Mouse (Mus musculus) left cerebral cortex, adult 2 months (tissue): ENCODE data around the gene Fam173b. TPM values are rescaled to one million over a fixed set of nuclear protein-coding genes. Genes with fewer than 3 reads are reported as not detected.
A peak's percentile ranks its signal among the peaks of the same experiment; 100 is the strongest.

Source experiments
- DNase-seq, 2 experiments: peaks; one replicate each; pipeline ENCODE4 v3.0.0; 2021 to 2022; ENCODE audit warnings: low spot score in 2 of 2, mixed read lengths in 1 of 2; ENCODE audit errors: extremely low spot score in 1 of 2
- H3K27ac ChIP-seq: fragments of 200-600 bp; 2 replicates; pipeline ENCODE4 v1.8.1; 2022
- H3K4me3 ChIP-seq: fragments of 200-600 bp; 2 replicates; pipeline ENCODE4 v1.8.1; 2022
- CTCF ChIP-seq: fragments of 200-600 bp; IDR thresholded peaks from 2 replicates; pipeline ENCODE4 v1.8.1; 2022; ENCODE audit warnings: antibody characterized with exemption, mild to moderate bottlenecking, moderate library complexity
- intact Hi-C: fragments of 180-260 bp; cut with DNase I; formaldehyde crosslinking; loops from one replicate; pipeline ENCODE4 v1.15.1; 2025
- total RNA-seq, 2 experiments: library from RNA; stranded (reverse); gene quantifications; 2 replicates each; pipeline ENCODE4 v1.2.3; 2021

Fam173b gene
- total RNA-seq, 2 experiments from 2014 or later, result 11.3 to 12.1 TPM

DNA sequence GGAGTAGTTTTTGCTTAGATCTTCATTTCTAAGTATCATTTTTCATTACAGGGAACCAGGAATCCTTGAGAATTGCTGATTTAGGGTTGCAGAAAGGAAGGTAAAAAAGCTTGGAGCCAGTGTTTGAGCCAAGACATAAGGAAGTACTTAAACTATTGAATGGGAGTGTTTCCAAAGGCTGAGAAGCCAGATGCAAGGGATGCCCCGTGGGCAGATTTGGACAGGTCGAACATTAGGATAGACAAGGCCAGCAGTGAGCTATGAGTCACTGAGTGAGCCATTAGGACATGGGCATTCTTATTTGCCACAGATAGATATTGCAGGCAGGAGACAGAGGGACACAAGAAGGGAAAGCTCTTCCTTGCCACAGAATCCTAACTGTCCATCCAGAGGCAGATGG, 13.0 kb downstream of the Fam173b start:
- TF ChIP-seq CTCF, result no peak
- Histone ChIP-seq H3K4me3 (no peak overlapping the region), H3K27ac (no peak overlapping the region)
- no peak for DNase-seq
- intact Hi-C loops, result loop anchor here (5.0 to 10.0 kb wide), 4 partner anchors 828 to 1118 kb away; no protein-coding TSS in a partner anchor

DNA sequence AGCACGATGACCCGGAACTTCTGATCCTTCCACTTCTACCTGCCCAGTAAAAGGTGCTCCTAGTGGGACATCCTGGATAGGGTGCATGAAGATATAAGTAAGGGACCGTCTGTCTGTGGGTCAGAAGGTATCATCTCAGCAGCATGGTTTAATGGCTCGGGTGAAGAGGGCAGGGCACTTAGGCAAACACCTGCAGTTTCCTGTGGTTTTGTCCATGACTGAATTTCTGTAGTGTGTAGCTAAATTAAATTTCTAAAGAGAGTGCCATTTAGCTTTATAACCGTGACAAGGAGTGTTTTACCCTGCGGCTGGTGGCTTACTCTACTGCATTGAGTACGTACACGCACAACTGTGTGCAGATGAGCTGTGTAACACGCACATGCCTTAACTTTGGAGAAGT, 15.6 kb downstream of the Fam173b start:
- no peak overlapping the region for H3K4me3 ChIP-seq
- DNase-seq, result no peak
- intact Hi-C loops, result loop anchor here (10.0 kb wide), 1 partner anchor 948 kb away; no protein-coding TSS in a partner anchor
- TF ChIP-seq CTCF, result no peak
- H3K27ac ChIP-seq, result no peak overlapping the region

DNA sequence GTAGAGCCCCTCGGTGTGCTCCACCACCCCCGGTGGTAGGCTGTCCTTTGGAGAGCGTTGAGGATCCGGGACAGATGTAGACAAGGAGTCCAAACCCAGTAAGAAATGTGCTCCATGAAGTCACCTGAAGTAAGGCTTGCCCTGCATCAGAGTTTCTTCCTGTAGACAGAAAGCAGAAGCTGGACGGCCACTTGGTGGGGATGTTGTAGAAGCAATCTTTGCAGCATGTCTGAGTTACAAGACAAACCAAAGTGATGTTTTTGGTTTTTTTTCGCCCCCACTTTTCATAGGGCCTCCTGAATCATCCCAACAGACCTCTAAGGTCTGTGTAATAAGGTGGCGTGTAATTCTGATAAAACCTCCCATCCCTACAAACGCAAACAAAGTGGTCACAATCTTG, 17.9 kb downstream of the Fam173b start:
- TF ChIP-seq CTCF, result peak; percentile 34
- Histone ChIP-seq H3K4me3 (no peak overlapping the region), H3K27ac (no peak overlapping the region)
- no peak for DNase-seq
- intact Hi-C loops, result loop anchor here (10.0 kb wide), 1 partner anchor 945 kb away; no protein-coding TSS in a partner anchor

DNA sequence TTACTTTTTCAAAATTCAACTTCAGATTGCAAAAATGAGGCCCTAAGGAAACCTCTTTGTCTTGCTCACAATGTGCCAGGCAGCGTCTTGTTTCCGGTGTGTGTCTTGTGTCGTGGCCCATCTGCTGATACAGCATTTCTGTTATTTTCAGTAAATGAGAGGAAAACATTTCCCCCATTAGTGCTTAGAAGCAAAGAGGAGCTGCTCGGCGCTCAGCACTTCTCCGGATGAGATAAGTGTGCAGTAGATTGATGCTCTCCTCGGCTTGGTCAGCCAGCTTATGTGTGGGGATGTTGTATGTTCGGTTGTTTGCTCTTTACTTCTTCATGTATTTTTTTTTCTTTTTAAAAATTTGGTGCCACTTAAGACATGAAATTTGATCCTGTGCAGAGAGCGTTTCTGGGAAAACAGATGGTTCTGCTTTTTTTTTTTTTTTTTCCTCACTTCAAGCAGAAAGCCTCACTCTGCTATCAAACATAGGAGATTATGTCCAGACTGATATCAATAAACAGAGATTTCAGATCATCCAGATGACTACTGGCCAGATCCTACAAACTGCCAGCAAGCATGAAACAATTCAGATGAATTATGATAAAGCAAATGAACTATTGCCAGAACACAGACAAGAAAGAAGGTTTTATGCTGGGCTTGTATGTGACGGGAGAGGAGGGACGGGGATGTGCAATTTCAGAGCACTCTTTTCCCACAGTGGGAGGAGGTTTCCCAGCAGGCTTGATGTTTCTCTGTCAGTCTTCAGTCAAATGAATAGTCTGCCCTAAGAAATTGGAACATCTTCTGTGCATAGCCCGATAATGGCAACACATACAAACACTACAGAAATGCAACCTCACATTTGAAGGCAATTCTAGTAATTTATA, 25.9 kb downstream of the Fam173b start:
- Histone ChIP-seq H3K27ac (no peak overlapping the region), H3K4me3 (no peak overlapping the region)
- DNase-seq, result no peak
- TF ChIP-seq CTCF, result no peak
- intact Hi-C loops, result no loop called here

DNA sequence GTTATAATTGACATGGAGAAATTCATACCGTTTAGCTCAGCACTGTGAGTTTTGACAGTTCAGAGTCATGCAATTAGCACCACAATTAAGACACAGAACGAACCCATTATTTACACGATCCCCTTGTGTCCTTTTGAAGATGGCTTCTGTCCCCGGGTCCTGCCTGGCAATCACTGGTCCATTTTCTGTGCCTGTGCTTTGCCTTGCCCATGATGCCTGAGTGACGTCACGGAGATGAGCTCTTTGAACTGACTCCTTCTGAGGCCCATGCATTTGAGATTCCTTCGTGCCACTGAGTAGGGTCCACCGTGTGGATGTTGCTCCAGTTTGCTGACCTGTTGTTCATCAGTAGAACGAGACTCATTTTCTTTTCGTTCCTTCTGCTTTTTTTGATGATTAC, 26.5 kb downstream of the Fam173b start:
- TF ChIP-seq CTCF, result no peak
- Histone ChIP-seq H3K27ac (no peak overlapping the region), H3K4me3 (no peak overlapping the region)
- no peak for DNase-seq
- intact Hi-C loops, result no loop called here

DNA sequence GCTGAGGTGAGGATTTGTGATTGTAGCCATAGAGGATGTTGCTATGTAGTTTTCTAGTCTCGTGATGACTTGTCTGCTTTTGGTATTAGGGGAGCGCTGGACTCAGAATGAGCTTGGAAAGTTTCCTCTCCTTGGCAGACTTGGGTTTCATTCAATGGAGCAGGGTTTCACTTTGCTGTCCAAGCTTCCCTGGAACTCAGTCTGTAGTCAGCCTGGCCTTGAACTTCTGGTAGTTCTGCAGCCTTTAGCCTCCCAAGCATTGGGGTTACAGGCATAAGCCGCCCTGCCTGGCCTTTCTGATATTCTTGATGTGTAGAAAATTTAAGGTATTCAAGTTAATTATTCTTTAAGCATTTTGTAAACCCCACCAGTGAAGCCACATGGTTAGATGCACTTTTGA, 27.9 kb downstream of the Fam173b start:
- no peak for DNase-seq
- TF ChIP-seq CTCF, result no peak
- Histone ChIP-seq H3K4me3 (no peak overlapping the region), H3K27ac (no peak overlapping the region)
- intact Hi-C loops, result no loop called here

DNA sequence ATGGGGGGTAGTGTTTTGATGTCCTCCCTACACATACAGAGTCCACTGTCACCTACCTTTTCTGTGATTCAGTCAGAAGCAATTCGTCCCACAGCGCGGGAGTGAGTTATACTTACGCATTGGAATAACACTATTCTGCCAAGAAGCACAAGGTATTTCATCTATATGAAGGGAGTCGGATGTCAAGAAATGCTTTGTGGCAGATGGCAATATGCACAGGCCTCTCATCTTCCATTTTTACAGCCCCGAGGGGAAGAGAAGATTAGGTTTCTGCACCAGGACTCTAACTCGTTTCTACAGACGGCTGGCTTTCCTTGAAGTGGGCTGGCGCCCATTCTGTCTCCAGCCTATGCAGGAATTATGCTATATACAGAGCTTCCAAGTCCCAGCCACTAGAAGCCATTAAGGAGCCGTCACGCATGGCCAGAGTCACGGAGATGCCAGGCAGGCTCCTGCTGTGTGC, 29.8 kb downstream of the Fam173b start:
- no peak for TF ChIP-seq CTCF
- intact Hi-C loops, result no loop called here

DNA sequence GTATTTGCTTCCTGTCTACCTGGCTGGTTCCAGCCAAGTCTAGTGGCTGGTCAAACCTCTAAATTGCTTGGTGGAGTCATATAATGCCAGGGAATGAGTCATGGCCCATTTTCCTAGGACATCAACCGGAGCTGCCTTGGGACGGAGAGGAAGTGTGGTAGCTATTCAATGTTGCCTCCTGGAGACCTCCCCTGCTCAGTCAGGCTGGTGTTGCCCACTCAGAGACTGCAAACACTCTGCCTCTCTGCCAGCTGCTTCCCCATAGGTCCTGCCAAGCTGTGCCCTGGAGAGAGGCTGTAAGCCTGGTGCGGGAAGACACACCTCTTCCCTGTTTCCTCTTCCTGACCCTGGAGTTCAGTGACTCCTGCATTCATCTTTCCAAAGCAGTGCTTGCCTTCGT, 30.8 kb downstream of the Fam173b start:
- TF ChIP-seq CTCF, result no peak
- intact Hi-C loops, result no loop called here
- Histone ChIP-seq H3K4me3 (no peak overlapping the region), H3K27ac (no peak overlapping the region)
- no peak for DNase-seq

More for the DNA sequence above, 29.8 kb downstream of the Fam173b start:
- Histone ChIP-seq H3K4me3 (no peak overlapping the region), H3K27ac (no peak overlapping the region)
- no peak for DNase-seq

DNA sequence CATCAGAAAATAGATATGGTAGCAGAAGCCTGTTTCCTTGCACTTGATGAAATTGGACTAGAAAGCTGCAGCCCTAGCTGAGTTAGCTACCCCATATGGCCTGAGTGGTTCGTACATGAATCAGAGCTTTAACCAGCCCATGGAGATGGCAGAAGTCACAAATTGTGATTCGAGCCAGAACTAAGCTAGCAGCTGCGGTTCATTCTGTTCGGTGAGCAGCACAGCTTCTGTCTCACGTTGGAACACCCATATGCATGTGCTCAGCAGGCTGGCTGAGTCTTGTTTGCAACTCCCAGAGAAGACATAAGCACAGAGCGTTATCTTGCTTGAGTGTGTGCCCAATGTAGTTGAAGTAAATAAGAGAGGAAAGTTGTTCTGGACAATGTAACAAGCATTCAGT, 32.9 kb downstream of the Fam173b start:
- intact Hi-C loops, result no loop called here
- TF ChIP-seq CTCF, result no peak
- no peak overlapping the region for H3K27ac ChIP-seq
- DNase-seq, result peak in 1 of 2 experiments; percentile 26
- no peak overlapping the region for H3K4me3 ChIP-seq

DNA sequence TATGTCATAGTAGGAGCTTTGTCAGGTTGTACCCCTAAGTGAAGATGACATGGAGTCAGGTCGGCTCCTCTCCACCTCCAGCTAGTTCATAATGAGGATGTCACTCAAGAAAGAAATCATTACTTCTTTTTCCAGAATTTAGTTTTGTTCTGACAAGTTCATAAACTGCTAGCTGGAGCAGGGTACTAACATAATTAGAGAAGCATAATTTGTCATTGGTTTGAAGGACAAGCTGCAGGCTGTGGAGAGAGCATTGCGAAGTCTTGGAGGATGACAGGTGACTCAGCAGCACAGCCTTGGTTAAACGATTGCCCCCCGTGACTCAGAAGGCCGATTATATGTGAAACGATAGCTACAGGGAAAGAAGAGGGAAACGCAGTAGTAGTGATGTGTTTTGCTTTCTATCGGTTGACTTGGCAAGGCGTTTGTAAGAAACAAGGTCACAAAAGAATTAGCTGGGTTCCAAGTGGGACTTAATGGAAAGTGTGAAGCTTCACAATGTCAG, 34.5 kb downstream of the Fam173b start:
- intact Hi-C loops, result no loop called here
- no peak for TF ChIP-seq CTCF
- Histone ChIP-seq H3K27ac (no peak overlapping the region), H3K4me3 (no peak overlapping the region)
- DNase-seq, result no peak

DNA sequence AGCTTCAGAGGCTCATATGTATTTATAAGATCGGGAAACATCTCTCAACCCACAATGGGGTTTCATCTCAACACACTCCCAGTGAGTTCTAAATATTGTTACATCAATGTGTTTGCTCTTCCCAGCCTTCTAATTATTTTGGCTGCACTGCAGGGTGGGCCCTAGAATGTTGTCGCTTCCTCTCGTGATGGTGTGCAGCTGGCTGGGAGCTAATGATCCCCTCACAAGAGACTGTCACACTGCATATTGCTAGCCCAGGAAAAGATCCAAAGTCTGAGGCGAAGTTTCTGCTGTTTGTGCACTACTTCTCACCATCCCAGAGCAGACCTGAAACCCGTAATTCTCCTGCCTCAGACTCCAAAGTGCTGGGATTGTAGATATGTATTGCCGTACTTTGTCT, 45.6 kb downstream of the Fam173b start:
- no peak for TF ChIP-seq CTCF
- DNase-seq, result no peak
- Histone ChIP-seq H3K4me3 (no peak overlapping the region), H3K27ac (no peak overlapping the region)
- intact Hi-C loops, result no loop called here

DNA sequence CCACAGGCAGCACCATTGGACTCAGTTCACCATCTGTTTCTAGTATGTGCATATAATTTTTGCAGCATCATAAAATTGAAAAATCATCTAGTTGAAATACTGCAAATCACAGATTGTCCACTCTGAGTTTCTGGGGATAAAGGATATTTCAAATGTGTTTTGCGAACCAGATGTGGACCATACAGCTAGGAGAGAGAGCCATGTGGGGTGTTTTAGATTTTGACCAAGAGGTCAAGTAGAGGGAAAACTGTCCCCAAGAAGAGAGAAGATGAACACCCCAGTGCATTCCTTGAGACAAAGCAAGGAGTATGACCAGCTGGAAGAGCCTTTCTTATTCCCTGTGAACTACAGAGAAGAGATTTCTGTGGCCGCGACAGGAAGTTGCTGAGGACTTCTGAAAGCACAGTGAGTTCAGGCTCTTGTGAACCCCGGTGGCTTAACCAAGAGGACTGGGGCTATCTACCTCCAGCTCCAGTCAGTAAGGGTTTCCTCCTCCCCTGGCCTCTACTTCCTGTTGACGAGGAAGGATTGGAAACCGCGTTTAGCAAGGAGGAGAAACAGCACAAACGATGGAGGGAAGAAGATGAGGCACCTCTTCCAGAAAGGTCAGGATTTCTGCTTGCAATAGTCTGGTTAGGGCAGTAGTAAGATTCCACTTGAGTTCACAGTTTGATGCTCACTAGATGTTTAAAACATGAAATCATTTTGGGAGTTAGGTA, 46.4 kb downstream of the Fam173b start:
- DNase-seq, result no peak
- Histone ChIP-seq H3K4me3 (no peak overlapping the region), H3K27ac (no peak overlapping the region)
- intact Hi-C loops, result no loop called here
- TF ChIP-seq CTCF, result no peak
